Mouse (Mus musculus) CH12.LX (cell line): ENCODE measurements at regions not wholly inside any gene's neighbourhood (a gene's known extent, or its start where the extent isn't known, plus 50 kb on each side); places are given as distances from the start of the nearest gene placed in this dataset.

Source experiments
- DNase-seq: peaks from one replicate; pipeline ENCODE4 v3.0.0-alpha.2; 2013; ENCODE audit errors: extremely low read depth
- H3K27ac ChIP-seq: 2 replicates; pipeline ENCODE4 v1.5.1; 2012; ENCODE audit warnings: low read depth, mild to moderate bottlenecking, control low read depth, moderate library complexity; ENCODE audit not compliant: insufficient read depth
- H3K27me3 ChIP-seq: replicated peaks from 2 replicates; pipeline ENCODE3; 2012; ENCODE audit warnings: inconsistent platforms
- H3K36me3 ChIP-seq, 2 experiments: replicated peaks in 1 of 2; 2 replicates each; pipeline versions ENCODE3 to v1.6.1; 2012; ENCODE audit warnings: inconsistent platforms in 1 of 2, low read length in 1 of 2, mild to moderate bottlenecking in 1 of 2, mixed read lengths in 1 of 2, moderate library complexity in 1 of 2; ENCODE audit not compliant: control insufficient read depth in 1 of 2, insufficient read depth in 1 of 2
- H3K4me1 ChIP-seq, 2 experiments: 2 replicates each; pipeline ENCODE4 v1.6.1; 2012; ENCODE audit warnings: inconsistent platforms in 1 of 2, moderate library complexity in 1 of 2; ENCODE audit not compliant: insufficient read depth in 2 of 2, control insufficient read depth in 1 of 2
- H3K4me2 ChIP-seq: 2 replicates; pipeline ENCODE4 v1.6.1; 2012; ENCODE audit warnings: low read depth, mild to moderate bottlenecking, control low read depth; ENCODE audit not compliant: poor library complexity, insufficient read depth, severe bottlenecking
- H3K4me3 ChIP-seq, 3 experiments: fragments of 150-350 bp in 1 of 3; sonication (generic) in 1 of 3; replicated peaks in 1 of 3; 2 replicates each; pipeline versions ENCODE3 to v1.5.1; 2011 to 2012; ENCODE audit warnings: low read depth in 2 of 3, low read length in 2 of 3, mild to moderate bottlenecking in 2 of 3, moderate library complexity in 2 of 3, control low read depth in 1 of 3, improper control_type of control experiment in 1 of 3, inconsistent platforms in 1 of 3, mixed read lengths in 1 of 3; ENCODE audit not compliant: poor library complexity in 1 of 3
- H3K79me2 ChIP-seq: replicated peaks from 2 replicates; pipeline ENCODE4 v1.6.1; 2012; ENCODE audit warnings: mild to moderate bottlenecking, moderate library complexity; ENCODE audit not compliant: control insufficient read depth, poor library complexity, insufficient read depth, severe bottlenecking; ENCODE audit errors: extremely low read depth
- H3K9ac ChIP-seq: 2 replicates; pipeline ENCODE4 v1.6.1; 2012; ENCODE audit warnings: low read depth, mild to moderate bottlenecking, control low read depth, moderate library complexity; ENCODE audit not compliant: insufficient read depth
- H3K9me3 ChIP-seq: replicated peaks from 2 replicates; pipeline ENCODE3; 2012; ENCODE audit warnings: low read length, inconsistent platforms, mixed read lengths
- BHLHE40 ChIP-seq: IDR thresholded peaks from 2 replicates; pipeline ENCODE4 v1.6.1; 2011; ENCODE audit warnings: mild to moderate bottlenecking, low read depth, low read length, improper control_type of control experiment
- CHD1 ChIP-seq: IDR thresholded peaks from 2 replicates; pipeline ENCODE4 v1.6.1; 2012; ENCODE audit warnings: low read depth, low read length, improper control_type of control experiment, inconsistent platforms
- CTCF ChIP-seq, 2 experiments: IDR thresholded peaks in 1 of 2; conservative IDR thresholded peaks in 1 of 2; 2 replicates each; pipeline ENCODE4 v1.5.1; 2011 to 2012; ENCODE audit warnings: low read depth in 2 of 2, low read length in 2 of 2, improper control_type of control experiment in 1 of 2, inconsistent platforms in 1 of 2, mild to moderate bottlenecking in 1 of 2, moderate library complexity in 1 of 2
- ELF1 ChIP-seq: IDR thresholded peaks from 2 replicates; pipeline ENCODE4 v1.6.1; 2014; ENCODE audit warnings: low read depth, mild to moderate bottlenecking, inconsistent platforms, low read length, improper control_type of control experiment
- ETS1 ChIP-seq: conservative IDR thresholded peaks from 2 replicates; pipeline ENCODE4 v1.6.1; 2012; ENCODE audit warnings: low read depth, mild to moderate bottlenecking, inconsistent platforms, low read length, improper control_type of control experiment, moderate library complexity
- GABPA ChIP-seq: IDR thresholded peaks from 2 replicates; pipeline ENCODE4 v1.6.1; 2012; ENCODE audit warnings: low read depth, low read length, improper control_type of control experiment, inconsistent platforms; ENCODE audit not compliant: insufficient replicate concordance
- JUN ChIP-seq: IDR thresholded peaks from 2 replicates; pipeline ENCODE4 v1.6.1; 2011; ENCODE audit warnings: low read depth, mild to moderate bottlenecking, low read length, improper control_type of control experiment, moderate library complexity; ENCODE audit not compliant: insufficient read depth
- JUND ChIP-seq: conservative IDR thresholded peaks from 2 replicates; pipeline ENCODE4 v1.6.1; 2011; ENCODE audit warnings: low read depth, low read length, improper control_type of control experiment
- MAFK ChIP-seq: IDR thresholded peaks from 2 replicates; pipeline ENCODE4 v1.6.1; 2011; ENCODE audit warnings: low read length, improper control_type of control experiment; ENCODE audit not compliant: insufficient replicate concordance
- MAX ChIP-seq: IDR thresholded peaks from 2 replicates; pipeline ENCODE4 v1.6.1; 2011; ENCODE audit warnings: low read length, improper control_type of control experiment
- MAZ ChIP-seq: IDR thresholded peaks from 2 replicates; pipeline ENCODE4 v1.6.1; 2012; ENCODE audit warnings: low read depth, mild to moderate bottlenecking, inconsistent platforms, low read length, improper control_type of control experiment, moderate library complexity
- MEF2A ChIP-seq: IDR thresholded peaks from 2 replicates; pipeline ENCODE4 v1.6.1; 2014; ENCODE audit warnings: low read depth, mild to moderate bottlenecking, inconsistent platforms, low read length, improper control_type of control experiment, borderline replicate concordance
- MYC ChIP-seq: IDR thresholded peaks from 2 replicates; pipeline ENCODE4 v1.6.1; 2011; ENCODE audit warnings: low read depth, mild to moderate bottlenecking, improper control_type of control experiment, low read length
- NRF1 ChIP-seq: IDR thresholded peaks from 2 replicates; pipeline ENCODE4 v1.6.1; 2014; ENCODE audit warnings: low read depth, mild to moderate bottlenecking, inconsistent platforms, low read length, improper control_type of control experiment, moderate library complexity
- PAX5 ChIP-seq: IDR thresholded peaks from 2 replicates; pipeline ENCODE4 v1.6.1; 2012; ENCODE audit warnings: low read length, inconsistent platforms, mixed read lengths
- POLR2A ChIP-seq: IDR thresholded peaks from 2 replicates; pipeline ENCODE4 v1.6.1; 2011; ENCODE audit warnings: low read depth, mild to moderate bottlenecking, improper control_type of control experiment, low read length
- RAD21 ChIP-seq: IDR thresholded peaks from 2 replicates; pipeline ENCODE4 v1.6.1; 2011; ENCODE audit warnings: low read depth, mild to moderate bottlenecking, low read length, improper control_type of control experiment, moderate library complexity
- RCOR1 ChIP-seq: conservative IDR thresholded peaks from 2 replicates; pipeline ENCODE4 v1.6.1; 2012; ENCODE audit warnings: low read depth, mild to moderate bottlenecking, inconsistent platforms, low read length, improper control_type of control experiment
- SIN3A ChIP-seq: IDR thresholded peaks from 2 replicates; pipeline ENCODE4 v1.6.1; 2012; ENCODE audit warnings: low read length, improper control_type of control experiment, inconsistent platforms
- SMC3 ChIP-seq: IDR thresholded peaks from 2 replicates; pipeline ENCODE4 v1.6.1; 2011; ENCODE audit warnings: low read depth, low read length, improper control_type of control experiment
- TCF12 ChIP-seq: IDR thresholded peaks from 2 replicates; pipeline ENCODE4 v1.6.1; 2014; ENCODE audit warnings: low read depth, mild to moderate bottlenecking, inconsistent platforms, low read length, improper control_type of control experiment
- UBTF ChIP-seq: IDR thresholded peaks from 2 replicates; pipeline ENCODE4 v1.6.1; 2012; ENCODE audit warnings: low read depth, mild to moderate bottlenecking, inconsistent platforms, low read length, improper control_type of control experiment, moderate library complexity
- USF2 ChIP-seq: conservative IDR thresholded peaks from 2 replicates; pipeline ENCODE4 v1.6.1; 2011; ENCODE audit warnings: low read depth, low read length, improper control_type of control experiment
- ZC3H11A ChIP-seq: IDR thresholded peaks from 2 replicates; pipeline ENCODE4 v1.6.1; 2012; ENCODE audit warnings: low read depth, mild to moderate bottlenecking, inconsistent platforms, low read length, improper control_type of control experiment
- ZKSCAN1 ChIP-seq: IDR thresholded peaks from 2 replicates; pipeline ENCODE4 v1.6.1; 2012; ENCODE audit warnings: low read depth, inconsistent platforms, low read length, improper control_type of control experiment, borderline replicate concordance
- dilution Hi-C: fragments of 300-500 bp; cut with MboI; formaldehyde crosslinking; loops from 2 replicates; pipeline ENCODE4 v1.14.3; 2020; ENCODE audit warnings: low sequenced_read_pairs; ENCODE audit not compliant: extremely low pct_unique_long_range_greater_than_20kb, extremely low pct_ligation_motif_present
- in situ Hi-C: fragments of 300-500 bp; cut with MboI; formaldehyde crosslinking; loops from 3 replicates; pipeline ENCODE4 v1.14.3; 2019; ENCODE audit warnings: low sequenced_read_pairs, low pct_ligation_motif_present, low pct_unique_long_range_greater_than_20kb, mixed read lengths

- TF ChIP-seq NRF1 (no peak), SIN3A (no peak), POLR2A (no peak), ZC3H11A (no peak), MAX (no peak), MEF2A (no peak), JUN (no peak), MYC (no peak), UBTF (no peak), CTCF (conservative IDR thresholded peaks at IDR 0.05 in 1 of 2, IDR thresholded peaks at IDR 0.05 in 1 of 2; ENCODE audit: low read depth in 2 of 2, low read length in 2 of 2) (no peak), ETS1 (no peak), CHD1 (no peak), TCF12 (no peak), JUND (no peak), MAZ (no peak), RAD21 (no peak), PAX5 (no peak), SMC3 (no peak), BHLHE40 (no peak), ELF1 (no peak)
- TF ChIP-seq, all 38 proteins: peak for 0
- dilution Hi-C loops = no loop called here
- H3K27me3 ChIP-seq = no peaks in the 10 kb centered on the region
- peaks cover 2% of the 10 kb centered on the region for H3K9me3 ChIP-seq
- no peak overlapping the region for H3K9ac ChIP-seq
- DNase-seq = no peak
- H3K36me3 ChIP-seq = no peaks in the 10 kb centered on the region
- no peaks in the 10 kb centered on the region for H3K79me2 ChIP-seq
- H3K27ac ChIP-seq = no peak overlapping the region
- no peak overlapping the region for H3K4me3 ChIP-seq
- H3K4me2 ChIP-seq = no peak overlapping the region
- in situ Hi-C loops = no loop called here
- no peaks in the 10 kb centered on the region for H3K4me1 ChIP-seq
Measured at GRCm38 (mm10) chr12:97475751-97476150, 783.5 kb downstream of the Galc start.

- H3K27me3 ChIP-seq = no peaks in the 10 kb centered on the region
- H3K4me1 ChIP-seq = no peaks in the 10 kb centered on the region
- H3K36me3 ChIP-seq = no peaks in the 10 kb centered on the region
- no peak overlapping the region for H3K9ac ChIP-seq
- dilution Hi-C loops = no loop called here
- no peaks in the 10 kb centered on the region for H3K79me2 ChIP-seq
- no peak overlapping the region for H3K4me2 ChIP-seq
- H3K9me3 ChIP-seq = peaks cover 2% of the 10 kb centered on the region
- no peak for DNase-seq
- H3K4me3 ChIP-seq = no peak overlapping the region
- H3K27ac ChIP-seq = no peak overlapping the region
- no peak for TF ChIP-seq MEF2A
- no peak for TF ChIP-seq USF2
- TF ChIP-seq ETS1 = no peak
- TF ChIP-seq POLR2A = no peak
- no peak for TF ChIP-seq GABPA
- no peak for TF ChIP-seq MAFK
- no peak for TF ChIP-seq MAZ
- no peak for TF ChIP-seq ZKSCAN1
- no peak for TF ChIP-seq PAX5
- no peak for TF ChIP-seq RCOR1
- TF ChIP-seq ZC3H11A = no peak
- in situ Hi-C loops = no loop called here
Measured at GRCm38 (mm10) chr12:97469183-97469582, 790.1 kb downstream of the Galc start.
